Mouse (Mus musculus): ENCODE measurements around the gene Spata25. TPM values are rescaled to one million over a fixed set of nuclear protein-coding genes. Genes with fewer than 3 reads are reported as not detected.
"Not testable (repeated sequence)": the region's sequence is repeated elsewhere in the genome, so short reads cannot be mapped to it uniquely, and the experiment has no call there.

Gene Spata25
- polyA plus RNA-seq, 1 experiment, result not detected

GRCm38 (mm10) chr2:164800252-164801004 lies 27.9 kb downstream of the Spata25 start:
- Histone ChIP-seq H3K36me3 (ENCODE audit: control insufficient read depth, insufficient read depth) (peaks cover 50% of the 10 kb centered on the region), H3K4me3 (ENCODE audit: insufficient read depth, poor library complexity, severe bottlenecking) (no peak overlapping the region), H3K27me3 (ENCODE audit: control insufficient read depth, insufficient read depth, insufficient read length) (no peaks in the 10 kb centered on the region), H3K79me3 (ENCODE audit: low read depth) (peaks cover 20% of the 10 kb centered on the region), H3ac (ENCODE audit: control insufficient read depth, insufficient read length, low read depth) (no peak overlapping the region), H3K79me2 (ENCODE audit: control insufficient read depth, insufficient read depth) (peaks cover 35% of the 10 kb centered on the region)
- no peak for TF ChIP-seq MAX (IDR thresholded peaks at IDR 0.05)
- no peak for TF ChIP-seq MYOD1 (IDR thresholded peaks at IDR 0.05; ENCODE audit: control insufficient read depth, insufficient read length, low read depth)
- TF ChIP-seq CTCF (IDR thresholded peaks at IDR 0.05; ENCODE audit: control insufficient read depth, insufficient read depth, insufficient read length), result no peak
- no peak for TF ChIP-seq CEBPB (IDR thresholded peaks at IDR 0.05; ENCODE audit: low read depth)
- TF ChIP-seq MYOG (IDR thresholded peaks at IDR 0.05; ENCODE audit: control insufficient read depth, extremely low read depth, insufficient read length), result no peak
- TF ChIP-seq FOSL1 (IDR thresholded peaks at IDR 0.05; ENCODE audit: insufficient read depth, low read length, poor library complexity, severe bottlenecking), result no peak
- no peak for TF ChIP-seq USF1 (IDR thresholded peaks at IDR 0.05; ENCODE audit: low read depth)

DNA sequence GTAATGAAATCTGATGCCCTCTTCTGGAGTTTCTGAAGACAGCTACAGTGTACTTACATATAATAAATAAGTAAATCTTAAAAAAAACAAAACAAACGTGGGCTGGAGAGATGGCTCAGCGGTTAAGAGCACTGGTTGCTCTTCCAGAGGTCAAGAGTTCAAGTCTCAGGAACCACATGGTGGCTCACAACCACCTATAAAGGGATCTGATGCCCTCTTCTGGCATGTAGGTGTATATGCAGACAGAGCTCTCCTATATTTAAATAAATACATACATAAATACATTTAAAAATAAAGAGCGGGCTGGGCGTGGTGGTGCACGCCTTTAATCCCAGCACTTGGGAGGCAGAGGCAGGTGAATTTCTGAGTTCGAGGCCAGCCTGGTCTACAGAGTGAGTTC lies 29.8 kb downstream of the Spata25 start:
- Histone ChIP-seq H3K79me2 (ENCODE audit: control insufficient read depth, insufficient read depth) (peaks cover 24% of the 10 kb centered on the region), H3K36me3 (ENCODE audit: control insufficient read depth, insufficient read depth) (peaks cover 64% of the 10 kb centered on the region), H3K79me3 (ENCODE audit: low read depth) (peaks cover 11% of the 10 kb centered on the region)
- not testable (repeated sequence) for H3K27me3 ChIP-seq (ENCODE audit: control insufficient read depth, insufficient read depth, insufficient read length); H3K4me3 ChIP-seq (ENCODE audit: insufficient read depth, poor library complexity, severe bottlenecking); H3ac ChIP-seq (ENCODE audit: control insufficient read depth, insufficient read length, low read depth)

DNA sequence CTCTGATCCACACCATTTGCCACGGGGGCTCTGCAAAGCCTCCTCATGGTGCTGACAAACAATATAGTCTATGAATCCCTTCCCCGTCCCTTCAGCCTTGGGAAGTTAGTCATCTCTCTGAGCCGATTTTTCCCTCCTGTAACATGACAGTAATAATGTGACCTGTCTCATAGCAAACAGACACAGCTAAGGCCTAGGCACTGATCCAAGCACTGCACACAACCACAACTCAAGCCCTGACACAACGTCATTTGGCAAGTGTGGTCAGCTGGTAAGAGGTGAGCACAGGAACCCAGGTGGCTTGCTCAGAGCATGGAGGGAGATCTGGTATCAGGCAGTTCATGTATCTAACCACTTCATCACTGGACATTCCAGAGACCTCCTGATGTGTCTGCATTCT lies 32.5 kb downstream of the Spata25 start:
- H3ac ChIP-seq (ENCODE audit: control insufficient read depth, insufficient read length, low read depth), result no peak overlapping the region
- H3K79me2 ChIP-seq (ENCODE audit: control insufficient read depth, insufficient read depth), result no peaks in the 10 kb centered on the region
- no peaks in the 10 kb centered on the region for H3K27me3 ChIP-seq (ENCODE audit: control insufficient read depth, insufficient read depth, insufficient read length)
- no peaks in the 10 kb centered on the region for H3K79me3 ChIP-seq (ENCODE audit: low read depth)
- H3K4me3 ChIP-seq (ENCODE audit: insufficient read depth, poor library complexity, severe bottlenecking), result no peak overlapping the region
- H3K36me3 ChIP-seq (ENCODE audit: control insufficient read depth, insufficient read depth), result peaks cover 74% of the 10 kb centered on the region
- TF ChIP-seq FOSL1 (IDR thresholded peaks at IDR 0.05; ENCODE audit: insufficient read depth, low read length, poor library complexity, severe bottlenecking), result no peak
- no peak for TF ChIP-seq CEBPB (IDR thresholded peaks at IDR 0.05; ENCODE audit: low read depth)
- TF ChIP-seq MYOG (IDR thresholded peaks at IDR 0.05; ENCODE audit: control insufficient read depth, extremely low read depth, insufficient read length), result no peak
- TF ChIP-seq MAX (IDR thresholded peaks at IDR 0.05), result no peak
- TF ChIP-seq MYOD1 (IDR thresholded peaks at IDR 0.05; ENCODE audit: control insufficient read depth, insufficient read length, low read depth), result no peak
- TF ChIP-seq USF1 (IDR thresholded peaks at IDR 0.05; ENCODE audit: low read depth), result no peak
- no peak for TF ChIP-seq CTCF (IDR thresholded peaks at IDR 0.05; ENCODE audit: control insufficient read depth, insufficient read depth, insufficient read length)

GRCm38 (mm10) chr2:164794293-164794692 lies 34.0 kb downstream of the Spata25 start:
- H3K4me3 ChIP-seq (ENCODE audit: insufficient read depth, poor library complexity, severe bottlenecking), result no peak overlapping the region
- no peaks in the 10 kb centered on the region for H3K79me2 ChIP-seq (ENCODE audit: control insufficient read depth, insufficient read depth)
- H3K27me3 ChIP-seq (ENCODE audit: control insufficient read depth, insufficient read depth, insufficient read length), result no peaks in the 10 kb centered on the region
- H3K79me3 ChIP-seq (ENCODE audit: low read depth), result no peaks in the 10 kb centered on the region
- peak; percentile 42 for TF ChIP-seq MAX (IDR thresholded peaks at IDR 0.05)
- TF ChIP-seq CTCF (IDR thresholded peaks at IDR 0.05; ENCODE audit: control insufficient read depth, insufficient read depth, insufficient read length), result peak; percentile 56
- no peak for TF ChIP-seq USF1 (IDR thresholded peaks at IDR 0.05; ENCODE audit: low read depth)
- TF ChIP-seq CEBPB (IDR thresholded peaks at IDR 0.05; ENCODE audit: low read depth), result no peak
- TF ChIP-seq MYOD1 (IDR thresholded peaks at IDR 0.05; ENCODE audit: control insufficient read depth, insufficient read length, low read depth), result no peak
- no peak for TF ChIP-seq FOSL1 (IDR thresholded peaks at IDR 0.05; ENCODE audit: insufficient read depth, low read length, poor library complexity, severe bottlenecking)
- no peak for TF ChIP-seq MYOG (IDR thresholded peaks at IDR 0.05; ENCODE audit: control insufficient read depth, extremely low read depth, insufficient read length)
- H3K36me3 ChIP-seq (ENCODE audit: control insufficient read depth, insufficient read depth), result peaks cover 74% of the 10 kb centered on the region
- no peak overlapping the region for H3ac ChIP-seq (ENCODE audit: control insufficient read depth, insufficient read length, low read depth)

- H3K4me3 ChIP-seq (ENCODE audit: insufficient read depth, poor library complexity, severe bottlenecking), result no peak overlapping the region
- H3K79me3 ChIP-seq (ENCODE audit: low read depth), result no peaks in the 10 kb centered on the region
- no peak for TF ChIP-seq CTCF (IDR thresholded peaks at IDR 0.05; ENCODE audit: control insufficient read depth, insufficient read depth, insufficient read length)
- TF ChIP-seq FOSL1 (IDR thresholded peaks at IDR 0.05; ENCODE audit: insufficient read depth, low read length, poor library complexity, severe bottlenecking), result no peak
- no peaks in the 10 kb centered on the region for H3K79me2 ChIP-seq (ENCODE audit: control insufficient read depth, insufficient read depth)
- no peak overlapping the region for H3ac ChIP-seq (ENCODE audit: control insufficient read depth, insufficient read length, low read depth)
- H3K27me3 ChIP-seq (ENCODE audit: control insufficient read depth, insufficient read depth, insufficient read length), result no peaks in the 10 kb centered on the region
- peaks cover 74% of the 10 kb centered on the region for H3K36me3 ChIP-seq (ENCODE audit: control insufficient read depth, insufficient read depth)
Measured at GRCm38 (mm10) chr2:164793772-164794171, 34.6 kb downstream of the Spata25 start.

- TF ChIP-seq FOSL1 (IDR thresholded peaks at IDR 0.05; ENCODE audit: insufficient read depth, low read length, poor library complexity, severe bottlenecking) (no peak), CTCF (IDR thresholded peaks at IDR 0.05; ENCODE audit: control insufficient read depth, insufficient read depth, insufficient read length) (peak; percentile 3)
- Histone ChIP-seq H3K4me3 (ENCODE audit: insufficient read depth, poor library complexity, severe bottlenecking) (no peak overlapping the region), H3ac (ENCODE audit: control insufficient read depth, insufficient read length, low read depth) (no peak overlapping the region), H3K79me3 (ENCODE audit: low read depth) (no peaks in the 10 kb centered on the region), H3K27me3 (ENCODE audit: control insufficient read depth, insufficient read depth, insufficient read length) (no peaks in the 10 kb centered on the region), H3K36me3 (ENCODE audit: control insufficient read depth, insufficient read depth) (peaks cover 77% of the 10 kb centered on the region), H3K79me2 (ENCODE audit: control insufficient read depth, insufficient read depth) (peaks cover 2% of the 10 kb centered on the region)
Measured at GRCm38 (mm10) chr2:164793236-164793635, 35.1 kb downstream of the Spata25 start.
